ENCODE assay signal across 7 mouse cellular contexts in the genomic region with DNA sequence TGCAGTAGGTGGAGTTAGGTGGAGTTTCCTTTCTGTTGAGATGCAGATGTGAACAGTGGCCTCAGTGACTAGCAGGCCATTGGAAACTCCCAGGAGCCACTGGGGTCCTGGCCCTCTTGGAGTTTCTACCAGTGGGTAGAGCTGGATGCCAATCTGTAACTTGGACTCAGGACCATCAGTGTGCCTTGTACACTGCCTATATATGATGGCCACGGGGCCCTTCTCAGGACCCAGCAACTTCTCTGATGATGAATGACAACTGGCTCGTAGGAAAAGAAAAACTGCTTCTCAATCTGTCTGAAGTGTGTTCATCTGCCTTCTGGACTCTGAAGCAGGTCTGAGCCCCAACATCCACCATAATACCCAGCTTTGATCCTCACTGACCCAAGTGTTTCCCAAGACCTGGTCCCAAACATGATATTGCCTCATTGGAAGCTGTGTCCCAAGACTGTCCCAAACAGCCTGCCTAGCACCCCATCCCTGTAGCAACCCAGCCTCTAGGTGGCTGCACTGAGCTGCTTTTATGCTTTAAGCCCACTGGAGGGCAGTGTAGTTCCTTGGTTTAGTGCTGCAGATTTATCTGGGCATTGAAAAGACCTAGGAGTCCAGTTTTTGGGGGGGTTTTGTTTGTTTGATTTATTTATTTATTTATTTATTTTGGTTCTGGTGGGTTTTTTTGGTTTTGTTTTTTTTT. TPM values are rescaled to one million over a fixed set of nuclear protein-coding genes. Genes with fewer than 3 reads are reported as not detected.
DNase-seq lines count a peak whose midpoint lies in the region; ATAC-seq and TF ChIP-seq lines count a peak whose summit lies in the region.

No protein-coding gene starts in this region.

- intact Hi-C loops in gastrocnemius, adult 2 months (cut with DNase I) = loop anchor here (1.0 kb wide), 1 partner anchor 155 kb away; no protein-coding TSS in a partner anchor
- intact Hi-C loops in left cerebral cortex, adult 2 months (cut with DNase I) = loop anchor here (2.0 to 10.0 kb wide), 4 partner anchors 42 to 1872 kb away; a partner anchor contains a TSS

- no peak overlapping the region for H3K27ac ChIP-seq in gastrocnemius, adult 2 months
- no peak overlapping the region for H3K27ac ChIP-seq in left cerebral cortex, adult 2 months

- ATAC-seq in megakaryocyte progenitor cell, adult 5-6 weeks (replicated peaks; ENCODE audit: poor library complexity) = peak; percentile 98

- no peak overlapping the region for H3K4me3 ChIP-seq in gastrocnemius, adult 2 months
- no peak overlapping the region for H3K4me3 ChIP-seq in left cerebral cortex, adult 2 months

- TF ChIP-seq CTCF in gastrocnemius, adult 2 months (IDR thresholded peaks at IDR 0.05) = peak; percentile 99; the same call in 1 of the 2 replicates
- peak; percentile 99 for TF ChIP-seq CTCF in left cerebral cortex, adult 2 months (IDR thresholded peaks at IDR 0.05)

- peak; percentile 89 for DNase-seq in adipocyte (ENCODE audit: low spot score)
- DNase-seq in cerebellum, postnatal 4 days (ENCODE audit: low spot score in 2 of 2) = peak; percentile 50 to 71
- DNase-seq in gastrocnemius, adult 2 months = peak; percentile 73
- peak; percentile 89 for DNase-seq in induced T-regulatory cell, adult 2 months (ENCODE audit: low read depth)
- peak; percentile 72 to 77 for DNase-seq in left cerebral cortex, adult 2 months (ENCODE audit: extremely low spot score in 1 of 2, low spot score in 2 of 2)
- peak; percentile 73 to 74 for DNase-seq in right cerebral cortex, adult 2 months (ENCODE audit: low spot score in 2 of 2)

RNA-seq across cellular contexts. Expression of a gene that starts 40.9 kb away (rescaled TPM):
- total RNA-seq in gastrocnemius, adult 2 months (2021) = 10 to 100 TPM; 22.3 to 23.1 TPM
- 100 to 1,000 TPM; 714 to 742 TPM for total RNA-seq in left cerebral cortex, adult 2 months (2021)
- 28.7 and 33.0 TPM in 2 replicates for total RNA-seq in megakaryocyte progenitor cell, adult 5-6 weeks (2015)
- 71.1 and 71.3 TPM in 2 replicates for total RNA-seq in megakaryocyte progenitor cell, adult 5-6 weeks (2017)

RNA-seq across cellular contexts. Expression of a gene that starts 59.9 kb away (rescaled TPM):
- total RNA-seq in gastrocnemius, adult 2 months (2021) = 100 to 1,000 TPM; 191 to 193 TPM
- total RNA-seq in left cerebral cortex, adult 2 months (2021) = 100 to 1,000 TPM; 149 to 175 TPM
- total RNA-seq in megakaryocyte progenitor cell, adult 5-6 weeks (2015) = 83.1 and 84.9 TPM in 2 replicates
- total RNA-seq in megakaryocyte progenitor cell, adult 5-6 weeks (2017) = 122 and 126 TPM in 2 replicates

Comparison
In these comparisons a context has a peak if more than half of its experiments do, and no peak if none do; other contexts are left out.
1. RNA of a gene that starts 40.9 kb away (total RNA-seq): 714 to 742 TPM in left cerebral cortex, adult 2 months; 28.7 to 71.3 TPM in megakaryocyte progenitor cell, adult 5-6 weeks and 22.3 to 23.1 TPM in gastrocnemius, adult 2 months; every median in the first group is over 4 times any median in the second.
2. Peak in every context shown above with its lines, with median percentiles within 50 percentile points of each other: DNase-seq.